Mouse (Mus musculus): ENCODE results near the gene Serac1. TPM values are rescaled to one million over a fixed set of nuclear protein-coding genes. Genes with fewer than 3 reads are reported as not detected.
"Not testable (repeated sequence)": the region's sequence is repeated elsewhere in the genome, so short reads cannot be mapped to it uniquely, and the experiment has no call there.

Serac1 gene
- total RNA-seq, 4 experiments from 2014 or later: 12.8 to 16.4 (median 14.4) TPM

DNA sequence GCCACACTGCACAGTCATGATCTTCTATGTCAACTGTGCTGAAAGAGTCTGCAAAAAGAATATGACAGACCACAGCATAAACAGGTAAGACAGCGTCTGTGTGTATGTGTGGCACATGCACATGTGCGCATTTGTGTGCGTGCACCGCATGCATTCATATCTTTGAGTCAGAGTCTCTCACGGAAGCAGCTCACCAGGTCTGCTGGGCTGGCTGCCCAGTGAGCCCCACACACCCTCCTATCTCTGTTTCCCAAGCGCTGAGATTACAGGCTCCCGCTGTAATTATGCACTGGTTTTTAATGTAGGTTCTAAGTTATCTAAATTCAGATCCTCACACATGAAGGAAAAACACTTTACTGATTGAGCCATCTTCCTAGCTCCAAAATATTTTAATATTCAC, 11.9 kb downstream of the Serac1 start:
- DNase-seq (ENCODE audit: low spot score in 2 of 2): no peak

DNA sequence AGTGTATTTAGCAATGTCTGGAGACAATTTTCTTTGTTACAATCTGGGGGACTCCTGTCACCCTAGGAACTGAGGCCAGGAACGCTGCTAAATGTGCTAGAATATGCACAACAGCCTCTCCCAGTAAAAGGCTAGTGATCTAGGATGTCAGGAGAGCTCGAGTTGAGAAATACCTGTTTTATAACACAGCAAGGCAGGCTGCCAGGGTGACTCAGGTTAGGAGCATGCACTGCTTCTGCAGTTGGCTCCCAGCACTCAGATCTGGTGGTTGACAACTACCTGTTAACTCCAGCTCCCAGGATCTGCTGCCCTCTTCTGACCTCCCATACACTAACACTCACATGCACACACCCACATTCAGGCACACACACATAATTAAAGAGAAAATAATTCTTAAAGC, 13.5 kb downstream of the Serac1 start:
- DNase-seq (ENCODE audit: low spot score in 2 of 2): no peak

DNA sequence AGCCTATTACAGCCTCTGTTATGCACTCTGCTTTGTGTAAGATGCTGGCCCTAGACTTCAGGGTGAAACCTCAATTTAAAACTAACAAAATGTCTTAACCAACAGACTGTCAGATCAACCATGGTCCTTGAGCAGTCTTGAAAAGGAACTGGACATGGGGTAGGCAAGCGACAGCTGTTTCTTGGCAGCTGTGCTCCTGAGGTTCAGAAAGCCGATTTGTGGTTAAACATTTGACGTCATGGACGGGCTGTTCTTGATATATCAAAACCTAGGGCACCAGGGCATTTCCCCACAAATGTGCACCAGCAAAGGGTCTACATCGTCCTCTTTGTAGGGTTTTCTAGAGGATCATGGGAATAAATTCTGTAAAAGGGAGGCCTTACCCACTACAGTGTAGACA, 16.0 kb downstream of the Serac1 start:
- DNase-seq (ENCODE audit: low spot score in 2 of 2): no peak

DNA sequence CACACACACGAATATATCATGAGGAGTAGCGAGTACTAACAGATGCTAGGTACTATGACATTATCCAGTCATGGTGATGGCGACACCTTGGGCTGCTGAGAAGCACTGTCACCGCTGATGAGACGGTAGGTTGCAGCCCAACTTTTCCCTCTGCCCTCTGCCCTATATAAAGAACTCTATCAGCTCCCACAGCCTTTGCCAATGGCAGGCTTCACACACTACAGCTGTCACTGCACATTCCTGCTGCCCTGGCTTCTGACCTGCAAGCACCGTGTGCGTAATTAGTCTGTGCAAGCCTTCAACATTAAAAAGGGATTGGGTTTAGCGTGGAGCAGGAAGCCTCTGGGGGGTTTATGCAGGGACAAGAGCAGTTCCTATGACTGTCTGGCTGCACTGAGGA, 16.7 kb downstream of the Serac1 start:
- DNase-seq (ENCODE audit: low spot score in 2 of 2): no peak

DNA sequence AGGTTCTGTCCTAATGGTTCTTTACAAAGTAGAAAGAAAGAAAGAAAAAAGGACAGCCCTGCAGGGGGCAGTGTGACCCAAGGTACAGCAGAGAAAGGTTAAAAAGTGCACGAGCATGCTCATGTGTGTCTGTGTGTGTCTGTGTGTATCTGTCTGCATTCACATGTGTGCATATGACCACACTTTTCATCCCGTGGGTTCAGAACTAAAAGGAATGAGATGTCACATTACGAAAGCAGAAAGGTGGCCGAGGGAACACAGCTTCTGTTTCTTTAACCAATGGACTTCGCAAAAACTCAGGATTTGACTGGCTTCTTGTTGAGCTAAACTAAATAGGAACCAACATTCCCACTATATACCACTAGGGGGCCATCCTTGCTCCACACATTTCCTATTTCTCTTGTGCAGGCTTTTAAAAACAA, 24.6 kb downstream of the Serac1 start:
- DNase-seq (ENCODE audit: low spot score in 2 of 2): no peak

DNA sequence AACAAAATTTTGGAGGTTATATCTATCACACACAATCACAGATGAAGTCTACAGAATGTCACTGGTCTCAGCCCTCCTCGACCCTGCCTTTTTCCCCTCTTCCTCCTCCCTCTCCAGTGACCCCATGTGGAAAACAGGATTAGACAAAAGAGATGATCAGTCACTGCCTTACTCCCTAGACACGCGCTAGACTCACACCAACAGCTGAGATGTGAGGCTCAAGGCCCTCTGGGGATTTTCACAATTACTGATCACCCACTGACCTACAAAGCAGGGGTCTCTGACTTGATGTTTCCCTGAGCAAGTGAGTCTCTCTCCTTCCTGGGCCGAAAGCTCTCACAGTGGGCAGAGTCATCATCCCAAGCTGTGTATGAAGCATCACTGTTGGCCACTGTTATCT, 26.7 kb downstream of the Serac1 start:
- no peak for DNase-seq (ENCODE audit: low spot score in 2 of 2)

DNA sequence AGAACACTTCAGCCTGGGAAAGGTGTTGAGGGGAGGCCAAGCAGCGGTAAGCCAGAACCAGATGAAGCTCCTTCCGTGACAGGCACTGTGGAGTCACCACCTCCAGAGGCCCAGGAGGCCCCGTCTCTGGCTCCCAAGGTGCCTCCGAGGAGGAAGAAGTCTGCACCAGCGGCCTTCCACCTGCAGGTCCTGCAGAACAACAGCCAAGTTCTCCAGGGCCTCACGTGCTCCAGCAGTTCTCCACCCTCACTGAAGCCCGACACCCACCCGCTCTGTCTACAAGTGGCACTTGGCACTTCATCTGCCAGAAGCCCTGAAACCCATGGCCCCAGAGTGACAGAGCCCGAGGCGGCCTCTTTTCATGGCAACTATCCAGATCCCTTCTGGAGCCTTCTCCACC, 42.0 kb downstream of the Serac1 start:
- no peak for DNase-seq (ENCODE audit: low spot score in 2 of 2)

DNA sequence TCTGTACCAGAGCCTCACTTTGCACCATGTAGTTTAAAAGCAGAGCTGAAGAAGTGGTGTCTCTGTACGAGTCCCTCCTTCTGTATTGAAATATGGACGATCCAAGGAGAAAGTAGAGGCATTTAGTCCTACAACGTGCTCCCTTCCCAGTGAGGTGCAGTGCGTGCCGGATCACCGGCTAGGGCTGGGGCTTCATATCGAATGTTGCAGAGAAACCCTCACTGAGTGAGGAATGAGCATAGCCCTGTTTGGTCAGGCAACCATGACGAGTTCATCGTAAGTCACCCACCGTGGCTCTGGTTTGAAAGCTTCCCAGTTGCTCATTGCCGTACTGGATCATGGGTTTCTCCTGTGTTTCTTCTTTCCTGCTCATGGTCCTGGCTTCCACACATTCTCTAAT, 42.7 kb downstream of the Serac1 start:
- DNase-seq (ENCODE audit: low spot score in 2 of 2): no peak

DNA sequence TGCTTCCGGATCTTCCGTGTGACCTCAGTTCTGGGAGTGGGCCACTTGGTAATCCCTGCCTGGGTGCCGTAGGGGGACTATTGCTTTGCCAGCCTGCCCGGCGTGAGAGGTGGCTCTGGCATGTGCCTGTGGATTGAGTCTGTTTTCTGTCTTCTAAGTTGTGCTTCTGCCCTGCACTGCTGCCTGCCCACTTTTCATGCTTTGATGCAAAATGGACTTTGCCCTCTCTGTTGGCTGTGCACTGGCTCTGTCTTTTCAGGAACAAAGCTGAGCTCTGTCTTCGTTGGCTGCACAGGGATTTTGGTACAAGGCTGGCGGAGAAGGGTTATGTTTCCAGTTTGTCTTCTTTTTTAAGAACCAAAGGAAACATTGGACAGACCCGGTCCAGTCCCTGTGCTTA, 43.1 kb downstream of the Serac1 start:
- DNase-seq (ENCODE audit: low spot score in 2 of 2): no peak

DNA sequence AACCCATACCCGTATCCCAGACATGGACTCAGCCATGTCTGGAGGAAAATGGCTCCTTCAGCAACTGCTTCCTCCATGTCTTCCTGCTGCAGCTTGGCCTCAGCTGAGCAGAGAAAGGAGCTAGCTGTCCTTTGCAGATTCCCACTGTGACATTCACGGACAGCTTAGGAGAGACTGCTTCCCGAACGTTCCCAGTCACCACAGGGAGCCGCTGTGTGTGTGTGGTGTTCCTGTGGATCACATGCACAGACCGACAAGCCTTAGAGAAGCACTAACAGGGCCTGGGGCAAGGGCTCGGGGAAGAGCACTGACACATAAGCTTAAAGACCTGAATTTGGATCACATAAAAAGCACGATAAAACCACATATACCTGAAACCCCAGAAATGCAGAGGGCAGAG, 43.9 kb downstream of the Serac1 start:
- no peak for DNase-seq (ENCODE audit: low spot score in 2 of 2)

DNA sequence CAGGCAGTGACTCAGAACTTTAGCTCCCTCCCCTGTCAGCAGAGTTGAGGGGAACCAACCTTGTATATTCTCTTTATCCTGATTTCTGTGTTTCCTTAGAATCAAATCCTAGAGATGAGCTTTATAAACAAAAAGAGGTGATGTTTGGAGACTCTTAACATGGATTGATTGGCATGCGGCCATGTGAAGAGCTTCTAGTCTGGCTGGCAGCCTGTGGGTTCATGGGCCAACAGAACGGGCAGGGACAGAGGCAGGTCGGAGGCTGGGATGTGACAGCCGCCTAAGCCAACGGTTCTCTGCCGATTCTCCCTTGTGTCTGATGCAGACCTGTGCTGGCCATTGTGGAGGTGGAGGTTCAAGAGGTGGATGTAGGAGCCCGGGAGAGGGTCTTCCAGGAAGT, 53.7 kb downstream of the Serac1 start:
- no peak for DNase-seq (ENCODE audit: low spot score in 2 of 2)

DNA sequence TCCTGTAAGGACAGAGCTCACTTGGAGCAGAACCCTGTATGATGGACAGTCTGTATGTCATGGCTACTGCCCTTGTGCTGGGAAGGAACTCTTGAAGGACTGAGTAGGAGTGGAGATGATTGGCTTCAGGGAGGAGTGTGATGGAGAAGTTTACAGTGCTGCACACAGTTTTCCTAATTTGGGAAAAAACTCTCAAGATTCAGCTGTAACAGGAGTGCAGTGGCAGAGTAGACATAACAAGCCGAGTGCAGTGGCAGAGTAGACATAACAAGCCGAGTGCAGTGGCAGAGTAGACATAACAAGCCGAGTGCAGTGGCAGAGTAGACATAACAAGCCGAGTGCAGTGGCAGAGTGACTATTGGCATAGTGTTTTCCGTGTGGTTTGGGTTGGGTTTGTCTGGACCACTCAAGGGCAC, 58.2 kb downstream of the Serac1 start:
- DNase-seq (ENCODE audit: low spot score in 2 of 2): not testable (repeated sequence)

DNA sequence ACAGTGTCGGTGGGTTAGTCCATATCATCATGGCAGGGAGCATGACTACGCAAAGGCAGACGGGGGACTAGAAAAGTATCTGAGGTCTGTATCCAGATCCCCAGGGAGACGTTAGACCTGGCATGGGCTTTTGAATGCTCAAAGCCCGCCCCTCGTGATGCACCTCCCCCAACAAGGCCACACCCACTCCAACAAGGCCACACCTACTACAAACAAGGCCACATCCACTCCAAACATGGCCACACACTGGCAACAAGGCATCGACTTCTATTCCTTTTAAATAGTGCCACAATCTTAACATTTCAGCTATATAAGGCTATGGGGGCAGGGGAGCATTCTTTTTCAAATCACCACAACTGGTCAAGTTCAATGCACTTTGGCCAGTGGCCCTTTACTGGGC, 58.9 kb downstream of the Serac1 start:
- no peak for DNase-seq (ENCODE audit: low spot score in 2 of 2)

DNA sequence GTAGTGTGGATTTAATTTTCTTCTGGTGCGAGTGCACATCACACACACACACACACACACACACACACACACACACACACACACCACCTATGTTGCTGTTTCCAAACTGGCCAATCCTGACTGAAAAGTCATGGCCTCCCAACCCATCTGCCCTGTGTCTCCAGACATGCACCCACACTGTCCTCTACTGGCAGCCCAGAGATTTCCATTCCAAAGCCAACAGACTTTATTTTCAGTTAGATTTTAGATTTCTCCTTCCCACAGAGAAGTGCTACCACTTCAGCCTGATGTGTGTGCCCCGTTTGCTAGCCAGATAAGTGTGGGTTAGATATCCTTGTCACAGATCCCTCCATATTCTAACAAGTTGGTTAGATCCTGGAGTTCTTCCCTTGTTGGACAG, 59.8 kb downstream of the Serac1 start:
- DNase-seq (ENCODE audit: low spot score in 2 of 2): no peak

DNA sequence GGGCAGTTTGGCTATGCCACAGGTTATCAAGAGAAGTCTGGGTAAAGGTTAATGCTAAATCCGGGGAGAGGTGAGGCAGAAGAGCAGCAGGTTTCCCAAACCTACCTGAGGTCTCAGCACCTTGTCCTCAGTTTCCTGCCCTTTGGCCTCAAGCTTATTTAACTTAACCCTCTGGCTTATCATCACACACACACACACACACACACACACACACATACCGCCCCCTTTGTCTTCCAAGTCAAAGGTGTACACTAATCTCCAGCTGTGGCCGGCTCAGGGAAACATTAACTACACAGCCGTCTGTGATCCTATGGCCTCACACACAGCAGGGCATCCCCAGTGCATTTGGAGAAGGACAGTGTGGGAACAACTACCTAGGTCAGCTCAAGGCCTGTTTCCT, 61.2 kb downstream of the Serac1 start:
- no peak for DNase-seq (ENCODE audit: low spot score in 2 of 2)

DNA sequence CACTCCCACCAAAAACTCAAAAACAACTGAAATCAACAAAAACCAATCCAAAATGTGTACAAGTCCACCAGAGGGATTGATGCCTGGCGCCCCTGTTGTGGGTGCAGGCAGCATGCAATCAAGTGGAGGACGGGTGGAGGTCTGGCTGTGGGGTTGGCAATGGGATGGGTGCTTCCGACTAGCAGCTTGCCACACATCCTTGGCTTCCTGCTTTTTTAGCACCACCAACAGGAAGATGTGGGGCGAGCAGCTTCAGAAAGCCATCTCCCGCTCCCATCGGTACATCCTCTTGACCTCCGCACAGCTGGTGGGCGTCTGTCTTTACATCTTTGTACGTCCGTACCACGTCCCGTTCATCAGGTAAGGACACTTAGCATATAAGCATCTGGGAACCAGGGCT, 62.3 kb downstream of the Serac1 start:
- no peak for DNase-seq (ENCODE audit: low spot score in 2 of 2)

DNA sequence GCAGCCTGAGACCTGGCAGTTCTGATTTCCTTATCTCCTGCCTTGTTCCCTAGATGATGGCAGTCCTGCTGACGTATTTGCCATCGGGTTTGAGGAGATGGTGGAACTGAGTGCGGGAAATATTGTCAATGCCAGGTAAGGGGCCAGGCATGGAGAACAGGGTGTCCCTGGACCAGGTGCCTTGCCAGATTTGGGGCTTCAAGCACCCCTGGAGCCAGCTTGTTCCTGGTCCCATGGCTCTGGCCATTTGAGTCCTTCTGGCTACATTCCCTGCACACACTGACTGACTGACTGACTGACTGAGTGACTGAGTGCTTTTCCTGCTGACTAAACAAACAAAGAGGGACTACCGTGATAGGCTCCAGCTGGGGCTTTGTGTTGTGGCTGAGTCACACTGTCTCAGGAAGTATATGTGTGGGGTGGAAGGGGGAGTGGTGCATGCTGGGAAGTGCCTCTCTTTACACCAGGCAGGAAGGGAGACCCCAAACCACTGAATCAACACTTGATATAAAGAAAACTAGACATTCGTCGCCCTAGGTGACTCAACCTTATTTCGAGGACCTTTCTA, 63.2 kb downstream of the Serac1 start:
- no peak for DNase-seq (ENCODE audit: low spot score in 2 of 2)

DNA sequence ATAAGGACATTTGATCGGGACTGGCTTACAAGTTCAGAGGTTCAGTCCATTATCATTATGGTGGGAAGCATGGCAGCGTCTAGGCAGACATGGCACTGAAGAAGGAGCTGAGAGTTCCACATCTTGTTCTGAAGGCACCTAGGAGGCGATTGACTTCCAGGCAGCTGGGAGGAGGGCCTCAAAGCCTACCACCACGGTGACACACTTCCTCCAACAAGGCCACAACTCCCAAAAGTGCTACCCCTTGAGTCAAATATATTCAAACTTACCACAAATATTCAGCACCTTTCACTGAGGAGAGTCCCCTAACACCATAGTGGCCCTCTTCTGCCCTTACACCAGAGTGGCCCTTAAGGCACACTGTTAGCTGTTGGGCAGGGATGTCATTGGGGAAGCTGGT, 64.6 kb downstream of the Serac1 start:
- DNase-seq (ENCODE audit: low spot score in 2 of 2): no peak

DNA sequence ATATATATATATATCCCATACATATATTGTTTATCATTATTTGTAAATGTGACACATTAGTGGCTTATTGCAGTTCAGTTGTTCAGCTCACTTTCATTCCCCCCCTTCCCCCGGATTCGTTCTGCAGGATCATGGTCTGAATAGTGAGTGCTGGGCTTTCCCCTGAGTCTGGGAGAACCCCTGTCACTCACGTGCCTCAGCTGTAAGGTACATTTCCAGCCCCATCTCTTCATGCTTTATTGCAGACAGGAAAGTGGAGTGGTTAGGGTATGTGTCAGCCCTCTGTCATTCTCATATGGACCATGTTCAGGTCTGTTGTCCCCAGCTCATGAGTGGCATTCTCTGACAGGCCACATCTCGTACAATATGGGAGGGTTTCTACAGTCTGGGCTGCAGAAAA, 66.5 kb downstream of the Serac1 start:
- DNase-seq (ENCODE audit: low spot score in 2 of 2): no peak

DNA sequence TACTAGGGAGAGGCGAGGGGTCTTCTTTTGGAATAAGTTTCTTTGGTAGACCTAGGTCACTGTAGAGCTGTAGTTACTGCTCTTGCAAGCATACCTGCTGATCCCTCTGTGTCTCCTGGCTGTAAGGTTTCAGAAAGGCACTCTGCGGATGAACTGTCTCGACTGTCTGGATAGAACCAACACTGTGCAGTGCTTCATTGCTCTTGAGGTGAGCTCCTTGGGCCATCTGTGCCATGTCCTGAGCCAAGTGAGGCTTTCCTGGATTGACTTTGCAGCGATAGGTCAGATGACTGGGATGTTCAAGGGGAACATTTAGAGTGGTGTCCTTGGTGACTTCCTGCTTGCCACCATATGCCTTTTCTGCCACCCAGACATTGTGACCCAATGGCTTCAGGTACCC, 69.9 kb downstream of the Serac1 start:
- no peak for DNase-seq (ENCODE audit: low spot score in 2 of 2)

DNA sequence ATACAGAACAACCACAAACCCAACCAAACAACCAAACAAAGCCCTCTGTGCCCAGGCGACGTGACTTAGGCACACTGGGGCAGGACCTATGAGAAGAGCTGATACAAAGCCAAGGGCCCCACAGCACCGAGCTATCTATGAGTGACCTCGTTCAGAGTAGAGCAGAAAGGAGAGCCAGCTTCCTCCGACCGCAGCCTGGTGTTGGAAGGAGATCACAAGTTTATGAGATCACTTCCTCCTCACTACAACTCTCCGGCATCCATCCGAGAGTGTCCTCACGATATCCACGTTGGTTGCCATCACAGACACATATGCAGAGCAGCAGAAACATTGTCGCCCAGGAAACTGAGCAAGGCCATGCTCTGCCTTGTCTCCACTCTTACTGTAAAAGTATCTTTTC, 71.0 kb downstream of the Serac1 start:
- DNase-seq (ENCODE audit: low spot score in 2 of 2): no peak

DNA sequence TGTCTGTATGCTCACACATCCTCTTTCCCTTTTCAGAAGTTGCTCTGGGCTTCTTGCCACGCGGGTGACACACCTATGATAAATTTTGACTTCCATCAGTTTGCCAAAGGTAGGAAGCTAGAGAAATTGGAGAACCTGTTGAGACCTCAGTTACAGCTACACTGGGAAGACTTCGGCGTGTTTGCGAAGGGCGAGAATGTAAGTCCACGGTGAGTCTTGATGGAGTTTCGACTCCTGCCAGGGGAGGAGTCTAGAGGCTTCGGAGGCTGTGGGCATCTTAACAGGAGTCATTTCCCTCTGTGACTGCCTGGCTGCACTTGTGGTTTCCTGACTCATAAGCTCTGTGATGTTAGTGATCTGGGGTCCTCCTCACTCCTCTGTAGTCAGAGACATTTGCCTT, 71.6 kb downstream of the Serac1 start:
- no peak for DNase-seq (ENCODE audit: low spot score in 2 of 2)

DNA sequence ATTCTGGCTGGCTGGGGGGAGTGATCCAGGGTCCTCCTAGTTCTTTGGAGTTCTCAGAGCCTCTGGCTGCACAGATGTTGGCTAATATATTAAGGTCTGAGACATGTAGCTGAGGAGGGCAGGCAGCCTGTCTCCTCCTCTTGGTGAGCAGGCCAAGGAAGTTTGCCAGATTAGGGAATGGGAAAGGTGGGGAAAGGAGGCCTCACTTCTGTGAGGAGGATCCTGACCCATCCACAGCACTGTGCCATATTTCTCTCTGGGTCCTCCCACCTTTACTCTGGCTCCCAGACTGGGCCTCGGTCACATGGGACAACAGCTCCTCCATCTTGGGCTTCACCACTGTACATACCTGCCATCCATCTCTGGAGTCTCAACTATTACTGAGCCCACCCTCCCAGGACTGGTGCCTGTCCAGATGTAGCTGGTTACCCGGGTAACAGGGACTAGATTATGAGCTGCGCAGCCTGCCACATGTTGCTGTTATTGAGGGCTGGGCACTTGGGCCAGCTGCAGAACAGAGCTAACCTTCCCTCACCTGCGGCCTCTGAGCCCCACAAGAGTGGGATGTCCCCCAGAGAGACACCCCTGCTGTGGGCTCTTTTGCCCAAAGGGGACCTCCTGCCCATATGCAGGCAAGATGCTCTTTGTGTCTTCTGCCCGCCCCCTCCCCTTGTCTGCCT, 72.3 kb downstream of the Serac1 start:
- DNase-seq (ENCODE audit: low spot score in 2 of 2): no peak
